Mouse (Mus musculus): ENCODE measurements around the gene Prdm12.
A peak's percentile ranks its signal among the peaks of the same experiment; 100 is the strongest.
"Not testable (repeated sequence)": the region's sequence is repeated elsewhere in the genome, so short reads cannot be mapped to it uniquely, and the experiment has no call there.

Prdm12 gene

GRCm38 (mm10) chr2:31641929-31642328 lies 2.1 kb downstream of the Prdm12 start:
- no peak for DNase-seq (ENCODE audit: low read depth, low spot score)

DNA sequence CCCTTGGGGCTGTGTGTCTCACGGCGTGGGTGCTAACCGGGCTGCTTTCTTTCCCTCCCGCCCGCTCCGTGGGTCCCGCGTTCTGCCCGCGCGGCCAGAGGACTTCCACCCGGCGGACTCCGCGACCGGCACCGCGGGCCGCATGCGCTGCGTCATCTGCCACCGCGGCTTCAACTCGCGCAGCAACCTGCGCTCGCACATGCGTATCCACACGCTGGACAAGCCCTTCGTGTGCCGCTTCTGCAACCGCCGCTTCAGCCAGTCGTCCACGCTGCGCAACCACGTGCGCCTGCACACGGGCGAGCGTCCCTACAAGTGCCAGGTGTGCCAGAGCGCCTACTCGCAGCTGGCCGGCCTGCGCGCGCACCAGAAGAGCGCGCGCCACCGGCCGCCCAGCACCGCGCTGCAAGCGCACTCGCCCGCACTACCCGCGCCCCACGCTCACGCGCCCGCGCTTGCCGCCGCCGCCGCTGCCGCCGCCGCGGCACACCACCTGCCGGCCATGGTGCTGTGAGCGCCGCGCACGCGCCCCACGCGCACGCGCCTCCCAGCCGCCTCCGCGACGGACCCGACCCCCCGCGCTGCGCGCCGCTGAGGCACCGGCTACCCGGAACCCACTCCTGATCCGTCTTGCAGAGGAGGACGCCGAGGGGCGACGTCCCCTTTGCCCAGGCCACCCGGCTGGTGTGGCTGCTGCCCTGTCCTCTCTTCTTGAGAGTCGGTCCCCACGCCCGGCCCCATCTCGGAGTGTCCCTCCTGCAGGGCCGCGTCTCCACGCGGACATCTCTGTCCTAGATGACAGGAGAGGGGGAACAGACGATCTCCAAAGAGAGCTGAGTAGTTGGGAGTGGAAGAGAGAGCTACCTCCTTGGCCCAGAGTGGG lies 14.4 kb downstream of the Prdm12 start:
- peak; percentile 31 for DNase-seq (ENCODE audit: low read depth, low spot score)

DNA sequence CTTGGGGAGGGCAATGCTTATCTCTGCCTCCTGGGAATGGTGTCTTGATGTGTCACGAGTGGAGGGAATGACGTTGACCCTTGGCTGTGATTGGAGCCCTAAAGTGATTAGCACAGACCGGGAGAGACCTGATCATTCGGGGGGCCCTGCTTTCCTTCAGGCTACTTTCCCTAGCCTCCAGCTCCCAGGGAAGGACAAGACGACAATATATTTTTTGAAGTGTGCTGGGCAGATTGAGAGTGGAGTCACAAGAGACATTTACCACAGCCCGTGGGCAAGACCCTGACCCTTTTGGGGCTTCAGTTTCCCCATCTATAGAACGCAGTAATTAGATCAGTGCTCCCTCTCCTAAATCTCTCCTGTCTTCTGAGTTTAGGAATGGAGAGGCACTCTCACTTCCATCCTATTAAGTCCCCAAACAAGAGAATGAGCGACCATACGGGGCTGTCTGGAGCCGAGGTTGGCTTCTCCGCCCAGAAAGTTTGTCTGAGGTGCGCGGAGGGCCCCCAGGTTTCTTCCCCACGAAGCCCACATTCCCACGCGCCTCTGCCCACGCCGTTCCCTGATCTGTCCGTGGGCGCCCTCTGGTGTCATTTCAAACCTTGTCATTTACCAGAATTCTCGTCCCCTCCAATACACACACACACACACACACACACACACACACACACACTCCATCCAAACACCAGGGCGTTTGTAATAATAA lies 15.2 kb downstream of the Prdm12 start:
- peak; percentile 66 for DNase-seq (ENCODE audit: low read depth, low spot score)

- no peak for DNase-seq (ENCODE audit: low read depth, low spot score)
These were observed 16.5 kb downstream of the Prdm12 start for GRCm38 (mm10) chr2:31656374-31656773.

- DNase-seq (ENCODE audit: low read depth, low spot score): no peak
These were observed 23.3 kb downstream of the Prdm12 start for GRCm38 (mm10) chr2:31662939-31663803.

DNA sequence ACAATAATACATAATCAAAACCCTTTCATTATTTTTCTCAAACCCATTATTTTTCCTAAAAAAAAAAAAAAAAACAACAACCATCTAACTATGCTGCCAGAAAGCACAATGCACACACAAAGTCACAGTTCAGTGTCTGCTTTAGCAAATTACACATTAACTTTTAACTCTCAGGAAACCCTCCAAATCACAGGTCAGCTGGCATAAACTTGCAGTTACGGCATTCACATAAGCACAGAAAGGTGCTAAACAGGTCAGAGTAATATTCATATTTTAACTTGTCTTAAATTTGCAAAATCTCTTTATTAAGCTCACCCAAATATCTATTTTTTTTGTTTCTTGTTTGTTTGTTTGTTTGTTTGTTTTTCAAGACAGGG lies 24.0 kb downstream of the Prdm12 start:
- no peak for DNase-seq (ENCODE audit: low read depth, low spot score)

DNA sequence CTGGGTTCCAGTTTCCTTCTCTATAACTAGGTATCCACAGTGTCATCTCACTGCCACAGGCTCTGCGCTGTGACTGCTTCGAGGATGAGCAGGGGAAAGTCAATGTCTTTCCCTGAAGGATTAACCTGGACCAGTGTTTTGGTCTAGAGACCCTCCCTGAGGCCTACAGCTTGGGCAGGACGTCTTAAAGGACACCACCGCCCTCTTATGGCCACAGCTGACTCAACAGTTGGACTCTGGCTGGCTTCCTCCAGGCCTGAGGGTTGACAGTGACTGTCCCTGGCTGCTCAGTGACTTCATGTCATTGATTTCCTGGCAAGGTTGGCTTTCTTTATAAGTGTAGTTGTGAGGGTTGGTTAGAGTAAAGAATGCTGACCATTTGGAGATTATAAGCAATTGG lies 27.5 kb downstream of the Prdm12 start:
- DNase-seq (ENCODE audit: low read depth, low spot score): peak; percentile 28

- peak; percentile 97 for DNase-seq (ENCODE audit: low read depth, low spot score)
These were observed 30.8 kb downstream of the Prdm12 start, which contains the start of gene Exosc2 for GRCm38 (mm10) chr2:31670551-31671035. Exosc2 (plus strand) TSS chr2:31670715.

- no peak for DNase-seq (ENCODE audit: low read depth, low spot score)
These were observed 38.8 kb downstream of the Prdm12 start for GRCm38 (mm10) chr2:31678641-31679040.

DNA sequence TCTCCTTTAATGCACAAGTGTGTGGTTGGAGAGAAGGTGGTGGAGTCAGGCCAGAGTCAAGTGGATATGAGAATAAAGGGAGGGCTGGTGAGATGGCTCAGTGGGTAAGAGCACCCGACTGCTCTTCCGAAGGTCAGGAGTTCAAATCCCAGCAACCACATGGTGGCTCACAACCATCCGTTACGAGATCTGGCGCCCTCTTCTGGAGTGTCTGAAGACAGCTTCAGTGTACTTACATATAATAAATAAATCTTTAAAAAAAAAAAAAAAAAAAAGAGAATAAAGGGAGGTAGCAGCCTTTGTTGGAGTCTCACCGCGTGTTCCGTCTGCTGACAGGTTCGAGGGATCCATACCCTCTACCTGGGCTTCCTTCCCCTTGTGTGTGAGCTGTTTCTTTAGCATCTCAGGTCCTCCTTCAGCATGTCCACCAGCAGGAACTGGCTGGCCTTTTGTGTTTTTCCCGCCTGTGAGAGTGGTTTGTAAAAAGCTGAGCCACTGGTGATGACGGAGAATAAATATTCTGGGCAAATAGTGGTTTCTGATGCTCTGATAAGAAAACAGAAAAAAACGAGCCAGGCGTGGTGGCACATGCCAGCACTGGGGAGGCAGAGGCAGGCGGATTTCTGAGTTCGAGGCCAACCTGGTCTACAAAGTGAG lies 41.3 kb downstream of the Prdm12 start:
- DNase-seq (ENCODE audit: low read depth, low spot score): not testable (repeated sequence)

GRCm38 (mm10) chr2:31681731-31682235 lies 41.9 kb downstream of the Prdm12 start:
- DNase-seq (ENCODE audit: low read depth, low spot score): no peak

DNA sequence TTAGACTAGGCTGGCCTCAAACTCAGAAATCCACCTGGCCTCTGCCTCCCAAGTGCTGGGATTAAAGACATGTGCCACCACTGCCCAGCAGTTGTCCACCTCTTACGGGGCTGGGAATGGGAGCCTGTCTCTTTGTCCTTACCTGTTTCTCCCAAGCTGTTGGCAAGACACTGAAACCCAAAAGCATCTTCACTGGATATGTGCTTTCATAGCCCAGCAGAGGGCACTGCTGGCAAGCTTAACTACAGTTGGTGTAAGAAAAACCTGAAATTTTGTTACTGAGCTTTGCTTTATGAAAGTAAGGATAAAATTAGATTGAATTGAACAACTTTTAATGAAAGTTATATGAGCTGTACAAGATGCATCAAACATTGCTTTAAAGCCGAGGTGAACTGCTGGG lies 43.8 kb downstream of the Prdm12 start:
- peak; percentile 84 for DNase-seq (ENCODE audit: low read depth, low spot score)

DNA sequence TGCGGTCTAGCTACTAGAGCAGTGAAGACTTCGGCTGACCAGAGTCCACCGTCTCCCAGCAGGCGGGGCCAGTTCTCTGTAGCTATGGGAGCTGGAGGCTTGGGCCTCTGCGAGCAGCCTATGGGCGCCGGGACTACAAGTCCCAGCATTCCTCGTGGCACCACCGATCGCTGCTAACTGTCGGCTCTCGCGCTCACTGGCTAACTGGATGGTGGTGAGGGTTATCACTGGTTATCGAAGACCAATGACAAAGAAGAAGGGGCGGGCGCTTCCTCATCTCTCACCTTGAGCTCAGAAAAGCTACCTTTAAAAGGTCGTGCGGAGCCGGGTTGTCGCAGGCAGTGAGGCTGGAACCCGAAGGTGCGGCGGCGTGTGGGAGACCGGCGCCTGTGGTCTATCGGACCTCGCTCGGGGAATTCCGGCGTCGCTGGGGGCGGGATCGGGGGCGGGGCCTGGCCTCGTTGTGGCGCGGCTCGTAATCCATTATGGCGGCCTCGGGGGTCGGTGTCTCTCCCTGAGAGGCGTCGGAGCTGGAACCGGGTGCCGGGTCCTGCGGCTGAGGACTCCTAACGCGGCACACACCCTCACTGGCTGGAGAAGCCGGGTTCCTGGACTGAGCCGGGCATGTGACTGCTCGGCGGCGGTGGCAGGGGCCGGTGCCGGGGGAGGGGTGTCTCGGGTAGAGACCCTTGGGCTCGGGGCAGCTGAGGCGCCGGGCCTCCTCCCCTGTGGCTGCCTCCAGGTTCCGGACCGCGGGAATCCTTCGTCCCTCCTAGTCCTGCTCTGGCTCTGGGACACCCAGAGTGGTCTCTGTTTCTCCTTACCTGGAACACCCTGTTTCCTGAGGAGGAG lies 48.5 kb downstream of the Prdm12 start, which contains the start of gene Abl1:
TSS of gene Abl1 (plus strand) at position 303 of the 852 bp plus-strand sequence.
- DNase-seq (ENCODE audit: low read depth, low spot score): peak; percentile 96

DNA sequence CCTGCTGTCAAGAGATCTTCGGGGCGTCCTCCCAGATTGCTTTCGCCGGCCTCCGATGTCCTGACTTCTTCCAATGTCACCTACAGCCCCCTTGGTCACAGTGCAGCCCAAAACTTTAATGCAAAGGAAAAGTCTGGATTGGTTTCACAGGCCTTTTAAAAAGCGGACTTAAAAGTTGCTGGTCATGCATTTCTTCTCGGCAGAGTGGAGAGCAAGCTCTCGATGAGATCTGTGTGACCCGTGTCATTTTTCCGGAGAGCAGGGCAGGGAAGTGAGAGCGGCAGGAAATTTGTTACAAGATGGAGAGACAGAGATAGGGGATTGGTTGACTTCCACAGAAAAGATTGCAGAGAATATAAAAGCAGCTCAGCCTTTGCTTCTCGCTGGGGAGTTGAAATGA lies 49.2 kb downstream of the Prdm12 start:
- DNase-seq (ENCODE audit: low read depth, low spot score): peak; percentile 29

- DNase-seq (ENCODE audit: low read depth, low spot score): no peak
These were observed 50.2 kb downstream of the Prdm12 start for GRCm38 (mm10) chr2:31690063-31690462.

- DNase-seq (ENCODE audit: low read depth, low spot score): no peak
These were observed 58.4 kb downstream of the Prdm12 start for GRCm38 (mm10) chr2:31698209-31698608.

DNA sequence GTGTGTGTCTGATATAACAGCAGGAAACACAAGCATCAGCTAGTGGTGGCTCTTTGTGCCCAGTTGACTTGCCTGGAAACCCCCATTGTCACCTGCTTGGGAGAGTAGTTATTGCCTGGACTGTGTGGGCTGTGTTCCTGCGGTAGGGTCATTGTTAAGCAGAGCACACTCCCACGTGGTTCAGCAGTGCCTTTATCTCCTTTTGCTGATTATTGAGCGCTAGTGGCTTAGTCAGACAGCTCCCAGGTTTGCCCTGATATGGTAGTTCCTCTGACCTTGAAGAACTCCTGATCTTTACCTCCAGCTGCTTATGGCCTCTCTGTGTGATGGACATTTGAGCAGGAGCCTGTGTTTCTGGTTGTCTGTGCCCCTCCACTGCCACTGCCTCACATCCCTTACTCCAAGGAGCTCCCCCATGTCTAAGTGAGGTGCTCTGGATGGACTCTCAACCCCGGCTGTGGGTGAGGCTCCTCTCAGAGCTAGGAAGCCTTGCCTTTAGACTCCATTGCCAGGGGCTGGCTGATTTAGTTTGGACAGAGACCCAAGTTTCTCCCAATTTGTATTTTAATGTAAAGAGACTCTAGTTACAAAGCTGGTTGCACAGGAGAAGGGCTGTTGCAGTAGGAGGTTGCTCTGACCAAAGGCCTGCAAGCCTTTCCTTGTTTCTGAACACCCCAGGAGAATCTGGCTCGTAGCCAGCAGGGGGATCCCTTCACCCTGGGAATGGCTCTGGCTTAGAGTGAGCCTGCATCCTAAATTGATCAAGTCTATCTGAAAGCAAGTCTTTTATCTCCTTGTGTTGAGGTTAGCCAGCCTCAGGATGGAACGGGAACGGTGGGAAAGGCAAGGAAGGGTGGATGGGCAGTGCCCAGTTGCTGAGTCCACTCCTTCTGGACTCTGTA lies 61.0 kb downstream of the Prdm12 start:
- DNase-seq (ENCODE audit: low read depth, low spot score): no peak

- DNase-seq (ENCODE audit: low read depth, low spot score): no peak
These were observed 63.4 kb downstream of the Prdm12 start for GRCm38 (mm10) chr2:31703226-31703625.

All from CD4-positive, CD25-positive, alpha-beta regulatory T cell, adult 2 months (primary cell).